Mouse (Mus musculus) liver, adult 2 months (tissue): ENCODE measurements at regions not wholly inside any gene's neighbourhood (a gene's known extent, or its start where the extent isn't known, plus 50 kb on each side); places are given as distances from the start of the nearest gene placed in this dataset.

ENCODE experiments used
- CTCF ChIP-seq: fragments of 200-500 bp; IDR thresholded peaks from 2 replicates; pipeline ENCODE4 v1.5.1; 2011; ENCODE audit warnings: low read depth, low read length, control low read depth
- POLR2A ChIP-seq: fragments of 200-500 bp; IDR thresholded peaks from 2 replicates; pipeline ENCODE4 v1.6.1; 2011; ENCODE audit warnings: low read length, control low read depth; ENCODE audit not compliant: insufficient read depth; ENCODE audit errors: extremely low read depth

GRCm38 (mm10) chr3:15205266-15206229 lies 126.6 kb downstream of the Gm9733 start:
- no peak for TF ChIP-seq POLR2A
- no peak for TF ChIP-seq CTCF
